Mouse (Mus musculus): ENCODE data around the gene Ccl24.

The Ccl24 gene

DNA sequence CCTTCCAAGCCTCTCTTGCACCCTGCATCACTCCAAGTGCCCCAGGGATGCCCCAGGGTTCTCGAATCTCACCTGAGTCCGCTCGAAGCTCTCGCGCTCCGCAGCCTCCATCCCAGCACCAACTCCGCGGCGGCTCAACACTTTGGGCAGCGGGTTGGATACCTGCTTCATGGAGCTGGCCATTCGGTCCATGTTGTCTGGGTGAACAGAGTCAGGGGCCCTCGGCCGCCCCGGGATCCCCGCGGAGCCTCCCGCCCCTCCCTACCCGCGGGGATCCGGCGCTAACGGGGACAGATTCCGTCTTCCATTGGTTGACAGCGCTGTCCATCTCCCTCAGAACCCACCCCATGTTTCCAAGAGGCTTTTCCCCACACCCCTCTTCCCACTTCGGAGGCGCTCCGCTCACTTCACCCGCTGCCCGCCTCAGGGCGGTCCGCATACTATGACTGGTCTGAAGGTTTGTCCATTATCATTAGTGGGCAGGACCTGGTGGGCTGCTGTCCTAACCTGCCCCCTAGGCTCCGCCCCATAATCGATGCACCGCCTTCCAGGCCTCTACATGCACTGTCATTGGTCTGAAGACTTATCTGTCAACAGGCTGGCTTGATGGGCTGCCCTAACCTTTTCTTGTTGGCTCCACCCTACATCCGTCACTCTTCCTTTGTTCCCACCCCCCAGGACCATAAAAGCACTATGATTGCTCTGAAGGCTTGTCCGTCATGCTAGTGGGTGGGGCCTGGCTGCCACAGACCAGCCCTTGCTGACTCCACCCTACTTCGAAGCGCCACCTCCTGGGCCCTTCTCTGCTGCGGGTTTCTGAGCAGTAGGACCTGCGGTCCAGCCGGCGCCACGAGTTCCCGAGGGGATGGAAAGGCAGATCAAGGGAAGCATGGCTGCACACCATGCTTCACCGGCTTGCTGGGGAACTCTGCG is 27.7 kb downstream of the Ccl24 start, which contains the start of gene Hip1:
Gene Hip1 (minus strand): TSS at position 256 of the 933 bp plus-strand sequence.
- DNase-seq (ENCODE audit: low read depth, low spot score) = peak; percentile 99

GRCm38 (mm10) chr5:135544032-135544558 is 28.8 kb downstream of the Ccl24 start:
- no peak for DNase-seq (ENCODE audit: low read depth, low spot score)

DNA sequence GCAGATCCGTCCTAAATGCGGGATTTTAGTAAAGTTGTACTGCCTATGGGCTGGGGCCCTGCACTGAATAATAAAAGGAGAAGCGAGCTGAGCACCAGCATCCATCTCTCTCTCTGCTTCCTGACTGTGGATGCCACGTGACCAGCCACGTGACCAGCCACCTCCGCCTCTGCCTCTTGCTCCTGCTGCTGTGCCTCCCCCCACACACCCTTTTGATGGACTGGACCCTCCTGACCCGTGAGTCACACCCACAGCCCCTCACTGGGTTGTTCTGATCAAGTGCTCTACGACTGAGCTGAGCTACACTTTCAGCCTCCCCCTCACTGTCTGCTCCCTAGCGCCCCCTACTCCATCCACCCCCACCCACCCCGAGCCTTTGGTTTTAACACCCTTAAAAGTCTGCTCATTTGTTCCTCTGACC is 35.0 kb downstream of the Ccl24 start:
- no peak for DNase-seq (ENCODE audit: low read depth, low spot score)

DNA sequence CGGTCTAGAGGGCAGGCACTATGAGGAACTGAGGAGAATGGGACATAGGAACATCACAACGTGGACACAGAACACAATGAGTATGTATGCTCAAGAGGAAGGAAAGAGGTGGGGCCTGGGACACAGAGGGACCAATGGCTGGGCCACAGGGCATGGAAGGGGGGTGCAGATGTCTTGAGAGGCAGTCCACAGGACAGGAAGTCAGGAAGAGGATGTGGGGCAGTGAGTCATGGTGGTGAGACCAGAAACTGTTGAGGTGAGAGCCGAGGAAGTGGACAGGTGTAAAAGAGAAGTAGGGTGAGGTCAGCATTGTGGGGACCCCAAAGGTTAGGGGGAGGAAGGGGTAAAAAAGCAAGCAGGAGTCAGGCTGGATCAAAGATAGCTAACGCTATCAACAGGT is 35.5 kb downstream of the Ccl24 start:
- no peak for DNase-seq (ENCODE audit: low read depth, low spot score)

DNA sequence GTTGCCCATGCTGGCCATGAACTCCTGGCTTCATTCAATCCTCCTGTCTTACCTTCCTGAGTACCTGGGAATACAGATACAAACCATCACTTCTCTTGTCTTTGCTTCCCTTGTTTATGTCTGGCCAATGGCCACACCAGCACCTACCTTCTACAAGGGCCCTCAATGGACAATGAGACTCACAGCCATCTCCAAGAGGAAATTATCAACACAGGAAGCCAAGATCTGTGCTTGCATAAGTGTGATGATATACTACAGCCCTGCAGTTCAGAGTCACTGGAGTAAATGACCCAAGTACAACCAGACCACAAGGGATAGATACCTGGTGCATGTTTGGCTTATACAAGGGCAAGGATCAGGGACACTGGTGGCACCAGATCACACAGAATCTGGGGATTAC is 37.0 kb downstream of the Ccl24 start:
- DNase-seq (ENCODE audit: low read depth, low spot score) = no peak

DNA sequence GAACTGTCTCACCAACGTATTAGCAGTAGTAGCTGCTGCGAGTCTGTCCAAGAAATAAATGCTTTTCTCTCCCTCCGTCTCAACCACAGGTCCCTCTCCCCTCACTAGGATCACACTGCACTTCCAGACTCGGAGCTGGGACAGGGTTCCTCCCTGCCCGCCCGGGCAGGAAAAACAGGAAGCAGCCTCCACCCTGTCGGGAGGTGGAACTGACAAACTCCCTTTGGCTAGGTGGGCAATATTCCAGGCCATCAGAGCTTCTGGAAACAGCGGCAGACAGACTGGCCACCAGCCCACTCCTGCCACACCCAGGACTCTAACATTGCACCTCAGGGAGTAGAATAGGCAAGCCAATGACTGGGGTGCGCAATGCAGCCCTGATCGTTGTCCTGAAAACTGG is 39.4 kb downstream of the Ccl24 start:
- no peak for DNase-seq (ENCODE audit: low read depth, low spot score)

DNA sequence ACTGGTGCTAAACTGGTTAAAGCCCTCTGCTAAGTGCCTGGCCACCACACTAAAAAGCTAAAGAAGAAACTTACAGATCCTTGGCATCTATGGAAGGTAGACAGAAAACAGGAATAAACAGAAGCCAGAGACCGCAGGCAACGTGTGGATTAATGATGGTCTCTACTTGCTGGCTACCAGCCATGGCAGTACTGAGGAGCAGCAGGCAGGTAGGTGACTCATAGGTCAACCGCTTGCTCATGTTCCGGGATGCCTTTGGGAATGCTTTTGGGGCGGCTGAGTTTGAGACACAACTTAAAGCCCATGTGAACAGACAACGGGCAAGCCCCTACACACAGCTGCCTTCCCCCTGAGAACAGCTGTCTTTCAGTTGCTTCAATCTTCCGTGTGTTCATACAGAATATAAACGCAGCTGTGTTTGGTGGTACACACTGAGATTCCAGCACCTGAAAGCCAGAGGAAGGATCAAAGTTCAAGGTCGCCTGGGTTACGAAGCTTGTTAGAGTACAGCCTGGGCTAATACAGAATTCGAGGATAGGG is 41.5 kb downstream of the Ccl24 start:
- no peak for DNase-seq (ENCODE audit: low read depth, low spot score)

DNA sequence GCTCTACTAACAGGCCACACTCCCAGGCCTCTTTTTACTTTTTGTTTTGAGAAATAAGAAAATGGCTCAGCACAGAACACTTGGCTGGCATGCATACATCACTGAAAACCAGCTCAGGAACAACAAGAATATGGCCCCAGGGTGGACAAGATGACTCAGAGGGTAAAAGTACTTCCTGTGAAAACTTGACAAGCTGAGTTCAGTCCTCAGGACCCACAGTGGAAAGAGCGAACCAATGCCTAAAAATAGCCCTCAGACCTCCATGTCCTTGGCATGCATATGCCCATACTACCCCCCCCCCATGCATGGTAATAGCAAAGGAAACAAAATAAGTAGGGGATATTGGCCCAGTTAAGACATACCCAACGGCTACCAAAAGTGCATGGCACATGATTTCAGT is 42.9 kb downstream of the Ccl24 start:
- DNase-seq (ENCODE audit: low read depth, low spot score) = no peak

DNA sequence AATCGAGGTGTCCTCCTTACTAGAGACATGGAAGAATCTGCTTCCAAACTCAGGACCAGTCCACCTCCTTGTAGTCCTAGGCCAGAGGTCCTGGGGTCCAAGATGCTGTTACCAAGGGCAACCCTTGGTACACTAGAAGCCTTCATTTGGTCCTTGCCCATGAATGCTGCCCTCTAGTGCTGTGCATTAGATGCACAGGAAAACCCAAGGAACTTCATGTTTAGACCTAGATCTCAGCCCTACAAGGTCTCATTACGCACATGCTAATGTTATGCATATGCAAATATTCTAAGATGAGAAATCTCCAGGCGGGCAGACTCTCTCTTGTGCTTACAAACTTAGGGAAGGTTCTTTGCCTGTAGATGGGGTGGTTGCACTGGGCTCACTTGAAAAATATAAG is 43.5 kb downstream of the Ccl24 start:
- no peak for DNase-seq (ENCODE audit: low read depth, low spot score)

DNA sequence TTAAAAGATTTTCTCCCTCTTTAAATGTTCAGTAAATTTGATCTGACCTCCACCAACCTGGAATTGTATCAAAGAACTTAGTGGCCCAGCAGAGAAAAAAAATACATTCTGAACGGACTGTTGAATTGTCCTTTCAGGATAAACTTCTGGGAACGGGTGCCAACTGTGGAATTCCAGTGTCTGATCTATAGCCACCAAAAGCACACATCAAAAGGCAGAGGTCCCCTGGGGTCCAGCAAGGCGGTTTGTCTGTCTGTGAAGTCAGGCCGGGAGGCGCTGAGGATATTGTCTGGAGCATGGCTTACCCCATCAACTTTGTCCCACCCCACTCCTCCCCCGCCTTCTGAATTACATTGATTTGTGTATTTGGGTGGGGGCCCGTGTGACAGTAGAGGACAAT is 44.9 kb downstream of the Ccl24 start:
- no peak for DNase-seq (ENCODE audit: low read depth, low spot score)

DNA sequence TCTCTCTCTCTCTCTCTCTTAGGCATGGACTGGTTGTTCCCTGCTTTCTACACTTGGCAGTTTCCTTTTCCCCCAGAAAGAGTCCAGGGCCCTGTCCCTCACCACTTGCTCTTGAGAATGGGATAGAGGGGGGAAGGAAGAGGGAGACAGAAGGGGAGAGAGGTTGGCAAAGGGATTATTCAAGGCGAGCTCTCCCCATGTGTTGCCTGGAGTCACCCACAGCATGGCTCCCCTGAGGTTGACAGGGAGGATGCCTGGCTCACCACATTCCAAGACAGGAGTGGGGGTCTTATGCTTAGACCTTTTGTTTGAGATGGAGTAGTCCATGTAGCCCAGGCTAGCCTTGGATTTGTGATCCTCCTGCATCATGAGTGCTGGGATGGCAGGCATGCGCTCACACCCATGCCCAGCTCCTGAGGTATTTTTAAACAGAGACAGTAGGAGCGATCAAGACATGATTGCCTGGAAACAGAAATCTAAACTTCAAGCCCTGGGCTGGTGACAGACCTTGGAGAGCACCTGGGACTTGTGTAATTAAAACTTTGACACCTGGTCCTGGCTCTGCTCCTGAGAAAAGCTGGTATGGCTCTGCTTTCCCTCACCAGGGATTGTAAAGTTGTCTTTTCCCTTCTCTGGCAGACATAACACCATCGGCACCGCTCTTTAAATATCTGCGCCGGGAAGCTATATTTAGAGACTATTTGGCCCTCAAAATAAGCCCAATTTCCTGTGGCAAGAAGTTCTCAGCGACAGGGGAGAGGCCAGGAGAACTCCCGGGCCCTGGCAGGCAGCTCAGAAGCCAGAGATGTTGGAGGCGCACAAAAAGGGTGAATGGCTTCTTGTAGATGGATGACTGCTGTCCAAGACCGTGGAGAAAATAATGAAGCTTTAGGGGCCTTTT is 47.9 kb downstream of the Ccl24 start:
- no peak for DNase-seq (ENCODE audit: low read depth, low spot score)

DNA sequence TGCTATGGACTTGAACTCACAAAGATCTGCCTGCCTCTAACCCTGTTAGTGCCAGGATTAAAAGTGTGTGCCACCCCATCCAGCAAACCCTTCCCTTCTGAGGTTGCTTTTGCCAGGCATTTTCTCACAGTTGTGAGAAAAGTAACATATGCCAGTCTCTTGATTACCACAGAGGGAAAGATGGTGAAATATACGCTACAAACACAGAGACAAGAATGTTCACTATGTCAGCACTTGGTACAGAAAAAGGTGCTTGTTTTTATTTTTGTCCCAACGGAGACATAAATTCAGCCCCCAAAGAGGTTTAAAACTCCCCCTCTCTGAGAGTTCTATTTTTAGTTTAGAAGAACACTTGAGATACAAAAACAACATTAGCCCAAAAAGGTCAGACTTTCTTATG is 48.8 kb downstream of the Ccl24 start:
- no peak for DNase-seq (ENCODE audit: low read depth, low spot score)

DNA sequence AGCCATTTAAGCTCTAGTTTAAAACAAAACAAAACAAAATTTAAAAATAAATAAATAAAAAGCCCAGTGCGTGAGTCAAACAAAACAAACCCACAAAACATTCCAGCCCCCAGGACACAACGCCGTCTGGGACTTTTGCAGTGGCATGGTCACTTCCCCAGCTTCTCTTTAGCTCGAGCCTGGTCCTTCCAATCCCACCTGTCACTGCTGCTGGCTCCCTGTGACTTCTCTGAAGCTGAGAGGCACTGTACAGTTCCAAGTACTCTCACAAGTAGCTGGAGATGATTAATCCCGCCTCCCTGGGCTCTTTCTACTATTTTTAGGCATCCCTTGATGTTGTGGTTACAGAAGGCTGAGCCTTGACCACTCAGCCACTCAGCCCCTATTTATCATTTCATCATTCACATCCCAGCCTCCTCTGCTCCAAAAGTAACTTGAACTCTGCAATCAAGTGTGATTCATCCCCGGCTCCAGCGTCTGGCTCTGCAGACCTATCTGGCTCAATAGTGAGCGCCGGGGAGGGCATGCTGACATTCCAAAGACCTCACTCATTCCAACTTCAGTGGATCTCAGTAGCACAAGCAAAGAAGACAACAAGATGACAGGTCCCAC is 50.6 kb downstream of the Ccl24 start:
- DNase-seq (ENCODE audit: low read depth, low spot score) = no peak
